Mouse (Mus musculus) neural tube, embryonic 14.5 days (tissue): ENCODE results near the gene Gsc. TPM values are rescaled to one million over a fixed set of nuclear protein-coding genes. Genes with fewer than 3 reads are reported as not detected.

Experiments used
- polyA plus RNA-seq: library from polyadenylated mRNA; unstranded; fragments of >200 nt; fragmentation: Nextera tagmentation; extraction: Ambion mirVana; gene quantifications from 2 replicates; pipeline ENCODE4 v1.2.1, GENCODE M21; 2014

Gsc gene
- polyA plus RNA-seq, 1 experiment from 2014 or later, result not detected

Other genes with a start within 250 kb of the Gsc start
- 0.54 and 5.4 TPM in 2 replicates for gene Serpina3g, start 237.1 kb downstream of the Gsc start, polyA plus RNA-seq
- gene Serpina3i, start 210.2 kb downstream of the Gsc start, polyA plus RNA-seq, result 0.27 and 0.31 TPM in 2 replicates
- gene Serpina3j, start 158.8 kb downstream of the Gsc start, polyA plus RNA-seq, result not detected in 2 replicates
- not detected in 2 replicates for gene Serpina3k, start 134.8 kb downstream of the Gsc start, polyA plus RNA-seq
- gene Serpina3m, start 134.8 kb downstream of the Gsc start, polyA plus RNA-seq, result not detected in 2 replicates
- gene Serpina3n, start 66.6 kb downstream of the Gsc start, polyA plus RNA-seq, result 1.4 and 1.6 TPM in 2 replicates